Mouse (Mus musculus) heart, embryonic 14.5 days (tissue): ENCODE measurements around the gene Gria3. TPM values are rescaled to one million over a fixed set of nuclear protein-coding genes. Genes with fewer than 3 reads are reported as not detected.

Experiments used
- ATAC-seq: fragments of 200-750 bp; cut with Nextera tagmentation; 2 replicates; pipeline ENCODE4 v1.8.0; 2017; ENCODE audit warnings: low read depth, moderate TSS enrichment; ENCODE audit not compliant: insufficient number of reproducible peaks, insufficient read depth, low FRiP score
- H3K27ac ChIP-seq, 2 experiments: fragments of 200-500 bp in 1 of 2; fragments of 300-500 bp in 1 of 2; sonication (generic) in 1 of 2; replicated peaks in 1 of 2; 2 replicates each; pipeline ENCODE4 v1.5.1; 2012 to 2014; ENCODE audit warnings: low read depth in 2 of 2, low read length in 2 of 2, control low read depth in 1 of 2, mild to moderate bottlenecking in 1 of 2, mixed read lengths in 1 of 2; ENCODE audit not compliant: control insufficient read depth in 1 of 2, insufficient read depth in 1 of 2
- H3K27me3 ChIP-seq: fragments of 300-500 bp; sonication (generic); 2 replicates; pipeline ENCODE4 v1.6.1; 2014; ENCODE audit warnings: mild to moderate bottlenecking, low read length, control low read depth; ENCODE audit not compliant: control insufficient read depth, insufficient read depth
- H3K36me3 ChIP-seq: fragments of 300-500 bp; sonication (generic); 2 replicates; pipeline ENCODE4 v1.6.1; 2014; ENCODE audit warnings: mild to moderate bottlenecking, control low read depth, low read length, mixed read lengths; ENCODE audit not compliant: control insufficient read depth, insufficient read depth
- H3K4me1 ChIP-seq, 2 experiments: fragments of 200-500 bp in 1 of 2; fragments of 300-500 bp in 1 of 2; sonication (generic) in 1 of 2; 2 replicates each; pipeline ENCODE4 v1.6.1; 2012 to 2014; ENCODE audit warnings: low read length in 2 of 2, control low read depth in 1 of 2, mixed read lengths in 1 of 2; ENCODE audit not compliant: control insufficient read depth in 2 of 2, insufficient read depth in 2 of 2
- H3K4me2 ChIP-seq: fragments of 300-500 bp; sonication (generic); 2 replicates; pipeline ENCODE4 v1.6.1; 2014; ENCODE audit warnings: mild to moderate bottlenecking, low read length
- H3K4me3 ChIP-seq, 2 experiments: fragments of 200-500 bp in 1 of 2; fragments of 300-500 bp in 1 of 2; sonication (generic) in 1 of 2; 2 replicates each; pipeline ENCODE4 v1.5.1; 2012 to 2014; ENCODE audit warnings: low read length in 2 of 2, mild to moderate bottlenecking in 2 of 2, control low read depth in 1 of 2, low read depth in 1 of 2, moderate library complexity in 1 of 2; ENCODE audit not compliant: control insufficient read depth in 1 of 2, insufficient read depth in 1 of 2
- H3K9ac ChIP-seq: fragments of 300-500 bp; sonication (generic); 2 replicates; pipeline ENCODE4 v1.6.1; 2014; ENCODE audit warnings: mild to moderate bottlenecking, low read length
- H3K9me3 ChIP-seq: fragments of 300-500 bp; sonication (generic); 2 replicates; pipeline ENCODE4 v1.6.1; 2016; ENCODE audit warnings: low read length, control low read depth; ENCODE audit not compliant: control insufficient read depth
- WGBS: fragments of 180-500 bp; shearing (Covaris S2); extraction: QIAGEN DNeasy Blood & Tissue Kit; methylation state at CpG from one replicate; pipeline ENCODE4 v1.1.7; 2014; 5-methylcytosine and 5-hydroxymethylcytosine counted together
- microRNA-seq: library from miRNA; unstranded; fragments of <30 nt; microRNA quantifications from one replicate; pipeline ENCODE4, GENCODE M21; 2016
- polyA plus RNA-seq: library from polyadenylated mRNA; unstranded; fragments of >200 nt; fragmentation: Nextera tagmentation; extraction: Ambion mirVana; gene quantifications from 2 replicates; pipeline ENCODE4 v1.2.1, GENCODE M21; 2014

Gene Gria3
- polyA plus RNA-seq, 1 experiment from 2014 or later = 7.8 TPM

- H3K9ac ChIP-seq = no peak overlapping the region
- no peak overlapping the region for H3K4me3 ChIP-seq
- 0 out of 4 replicates have a peak overlapping the region, but pooled peaks of 1 of the 2 experiments have one; percentile 37 for H3K27ac ChIP-seq
- no peak overlapping the region for H3K4me2 ChIP-seq
- no peaks in the 10 kb centered on the region for H3K9me3 ChIP-seq
- H3K36me3 ChIP-seq = no peaks in the 10 kb centered on the region
- 34% methylated on average over 2 of the region's 2 CpGs for whole genome bisulfite sequencing
- no peaks in the 10 kb centered on the region for H3K27me3 ChIP-seq
- H3K4me1 ChIP-seq = no peaks in the 10 kb centered on the region
- no peak for ATAC-seq
Observed at GRCm38 (mm10) chrX:41644954-41645353, 244.3 kb downstream of the Gria3 start.

- no peak overlapping the region for H3K4me2 ChIP-seq
- 61% methylated on average over 4 of the region's 4 CpGs for WGBS
- H3K9me3 ChIP-seq = no peaks in the 10 kb centered on the region
- H3K4me1 ChIP-seq = no peaks in the 10 kb centered on the region
- H3K4me3 ChIP-seq = no peak overlapping the region
- no peak for ATAC-seq
- H3K36me3 ChIP-seq = no peaks in the 10 kb centered on the region
- no peak overlapping the region for H3K9ac ChIP-seq
- H3K27ac ChIP-seq = no peak overlapping the region
- no peaks in the 10 kb centered on the region for H3K27me3 ChIP-seq
Observed at GRCm38 (mm10) chrX:41657791-41658190, 257.1 kb downstream of the Gria3 start.

- Histone ChIP-seq H3K27ac (no peak overlapping the region), H3K9me3 (no peaks in the 10 kb centered on the region), H3K4me2 (no peak overlapping the region), H3K36me3 (no peaks in the 10 kb centered on the region), H3K9ac (no peak overlapping the region), H3K4me1 (no peaks in the 10 kb centered on the region), H3K4me3 (no peak overlapping the region), H3K27me3 (no peaks in the 10 kb centered on the region)
- WGBS = 80% methylated on average over 2 of the region's 2 CpGs
- no peak for ATAC-seq
Observed at GRCm38 (mm10) chrX:41688869-41689268, 288.2 kb downstream of the Gria3 start.

GRCm38 (mm10) chrX:41692076-41692475 lies 291.4 kb downstream of the Gria3 start:
- H3K27ac ChIP-seq = no peak overlapping the region

More at GRCm38 (mm10) chrX:41692076-41692475, 291.4 kb downstream of the Gria3 start:
- no peaks in the 10 kb centered on the region for H3K9me3 ChIP-seq
- H3K4me3 ChIP-seq = no peak overlapping the region
- H3K4me1 ChIP-seq = no peaks in the 10 kb centered on the region
- 19% methylated on average over 1 of the region's 1 CpGs for WGBS
- H3K27me3 ChIP-seq = no peaks in the 10 kb centered on the region
- ATAC-seq = no peak
- no peak overlapping the region for H3K9ac ChIP-seq
- H3K36me3 ChIP-seq = no peaks in the 10 kb centered on the region
- H3K4me2 ChIP-seq = no peak overlapping the region

Small RNA genes lying within 50 kb of the gene (microRNA-seq; reads per million reads assigned to microRNA genes)
- gene Gm22413 = not detected
